Mouse (Mus musculus) limb, embryonic 14.5 days (tissue): ENCODE data around the gene Clec4g. TPM values are rescaled to one million over a fixed set of nuclear protein-coding genes. Genes with fewer than 3 reads are reported as not detected.

Experiments
- ATAC-seq: fragments of 200-750 bp; cut with Nextera tagmentation; 2 replicates; pipeline ENCODE4 v1.8.0; 2017; ENCODE audit warnings: low read depth, moderate number of reproducible peaks, moderate TSS enrichment; ENCODE audit not compliant: low FRiP score
- DNase-seq: peaks from one replicate; pipeline ENCODE4 v3.0.0-alpha.2; 2015; ENCODE audit warnings: low spot score
- H3K27ac ChIP-seq: fragments of 300-500 bp; sonication (generic); replicated peaks from 2 replicates; pipeline ENCODE4 v1.5.1; 2014; ENCODE audit warnings: low read depth, mild to moderate bottlenecking, low read length, moderate library complexity, mixed read lengths
- H3K27me3 ChIP-seq: fragments of 300-500 bp; sonication (generic); 2 replicates; pipeline ENCODE4 v1.6.1; 2014; ENCODE audit warnings: low read length, mixed read lengths; ENCODE audit not compliant: control insufficient read depth, insufficient read depth
- H3K36me3 ChIP-seq: fragments of 300-500 bp; sonication (generic); 2 replicates; pipeline ENCODE4 v1.6.1; 2014; ENCODE audit warnings: mild to moderate bottlenecking, low read length, moderate library complexity, mixed read lengths; ENCODE audit not compliant: control insufficient read depth, insufficient read depth
- H3K4me1 ChIP-seq: fragments of 300-500 bp; sonication (generic); 2 replicates; pipeline ENCODE4 v1.6.1; 2014; ENCODE audit warnings: antibody characterized with exemption, low read length, mixed read lengths; ENCODE audit not compliant: control insufficient read depth, insufficient read depth
- H3K4me2 ChIP-seq: fragments of 300-500 bp; sonication (generic); replicated peaks from 2 replicates; pipeline ENCODE4 v1.6.1; 2014; ENCODE audit warnings: low read depth, mild to moderate bottlenecking, low read length, moderate library complexity; ENCODE audit not compliant: severe bottlenecking
- H3K4me3 ChIP-seq: fragments of 300-500 bp; sonication (generic); replicated peaks from 2 replicates; pipeline ENCODE4 v1.5.1; 2014; ENCODE audit warnings: low read length
- H3K9ac ChIP-seq: fragments of 300-500 bp; sonication (generic); 2 replicates; pipeline ENCODE4 v1.6.1; 2014; ENCODE audit warnings: mild to moderate bottlenecking, low read depth, low read length, moderate library complexity; ENCODE audit not compliant: severe bottlenecking
- H3K9me3 ChIP-seq: fragments of 300-500 bp; sonication (generic); 2 replicates; pipeline ENCODE4 v1.6.1; 2016; ENCODE audit warnings: low read length; ENCODE audit not compliant: control insufficient read depth
- POLR2A ChIP-seq: fragments of 200-500 bp; IDR thresholded peaks from 2 replicates; pipeline ENCODE4 v1.8.0; 2012; ENCODE audit warnings: inconsistent platforms, mild to moderate bottlenecking, moderate library complexity, borderline replicate concordance; ENCODE audit not compliant: insufficient read depth, insufficient read length; ENCODE audit errors: extremely low read depth
- WGBS: fragments of 180-500 bp; shearing (Covaris S2); extraction: QIAGEN DNeasy Blood & Tissue Kit; methylation state at CpG from one replicate; pipeline ENCODE4 v1.1.7; 2014; 5-methylcytosine and 5-hydroxymethylcytosine counted together
- polyA plus RNA-seq, 2 experiments: library from polyadenylated mRNA; depleted of rRNA in 1 of 2; stranded (reverse) in 1 of 2; unstranded in 1 of 2; fragments of >200 nt; fragmentation: Nextera tagmentation in 1 of 2; extraction: Ambion mirVana in 1 of 2; gene quantifications; 2 replicates each; pipeline versions ENCODE4 v1.2.1 to v1.2.3; 2012 to 2014

Clec4g gene
- polyA plus RNA-seq, 2 experiments: 0.25 TPM; not detected in 1

DNA sequence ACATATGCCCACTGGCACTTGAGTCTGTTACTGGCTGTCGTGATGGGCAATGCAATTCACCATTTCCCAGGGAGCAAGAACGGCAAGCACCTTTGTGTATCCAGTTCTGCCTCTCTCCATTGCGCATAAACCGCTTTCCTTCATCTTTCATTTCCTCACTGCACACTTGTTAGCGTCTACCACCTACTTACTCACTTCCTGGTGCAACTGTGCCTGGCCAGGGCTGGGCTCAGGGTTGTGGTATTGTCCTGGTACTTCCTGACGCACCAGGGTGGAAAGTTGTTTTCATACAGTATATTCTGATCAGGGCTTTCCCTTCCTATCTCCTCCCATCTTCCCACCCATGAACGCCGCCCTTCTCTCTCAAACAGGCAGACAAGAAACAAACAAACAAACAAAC, 59.6 kb downstream of the Clec4g start:
- Histone ChIP-seq H3K4me1 (no peaks in the 10 kb centered on the region), H3K9ac (no peak overlapping the region), H3K4me2 (no peak overlapping the region), H3K27ac (no peak overlapping the region), H3K9me3 (no peaks in the 10 kb centered on the region), H3K4me3 (no peak overlapping the region), H3K27me3 (no peaks in the 10 kb centered on the region), H3K36me3 (no peaks in the 10 kb centered on the region)
- no peak for DNase-seq
- 79% methylated on average over 8 of the region's 8 CpGs for WGBS
- no peak for TF ChIP-seq POLR2A
- no peak for ATAC-seq

Other genes starting within 250 kb of the Clec4g start
- gene Tex45, start 249.8 kb downstream of the Clec4g start, polyA plus RNA-seq (2012; rRNA removed): 0.11 and 0.17 TPM in 2 replicates
- not detected in 2 replicates for gene Tex45, start 249.8 kb downstream of the Clec4g start, polyA plus RNA-seq (2014; fragmentation: Nextera tagmentation; extraction: Ambion mirVana)
- gene Zfp358, start 227.5 kb downstream of the Clec4g start, polyA plus RNA-seq (2012; rRNA removed): 76.7 and 125 TPM in 2 replicates
- gene Zfp358, start 227.5 kb downstream of the Clec4g start, polyA plus RNA-seq (2014; fragmentation: Nextera tagmentation; extraction: Ambion mirVana): 27.5 and 27.9 TPM in 2 replicates
- 148 and 202 TPM in 2 replicates for gene Mcoln1, start 220.2 kb downstream of the Clec4g start, polyA plus RNA-seq (2012; rRNA removed)
- gene Mcoln1, start 220.2 kb downstream of the Clec4g start, polyA plus RNA-seq (2014; fragmentation: Nextera tagmentation; extraction: Ambion mirVana): 36.6 and 42.3 TPM in 2 replicates
- 51.8 and 64.4 TPM in 2 replicates for gene Pnpla6, start 205.3 kb downstream of the Clec4g start, polyA plus RNA-seq (2012; rRNA removed)
- gene Pnpla6, start 205.3 kb downstream of the Clec4g start, polyA plus RNA-seq (2014; fragmentation: Nextera tagmentation; extraction: Ambion mirVana): 18.8 and 20.7 TPM in 2 replicates
- 0.41 and 0.92 TPM in 2 replicates for gene C330021F23Rik, start 152.7 kb downstream of the Clec4g start, polyA plus RNA-seq (2012; rRNA removed)
- 0.36 and 0.73 TPM in 2 replicates for gene C330021F23Rik, start 152.7 kb downstream of the Clec4g start, polyA plus RNA-seq (2014; fragmentation: Nextera tagmentation; extraction: Ambion mirVana)
- 13.3 and 13.7 TPM in 2 replicates for gene Camsap3, start 133.4 kb downstream of the Clec4g start, polyA plus RNA-seq (2012; rRNA removed)
- 6.6 and 7.3 TPM in 2 replicates for gene Camsap3, start 133.4 kb downstream of the Clec4g start, polyA plus RNA-seq (2014; fragmentation: Nextera tagmentation; extraction: Ambion mirVana)
- 69.5 and 79.7 TPM in 2 replicates for gene Xab2, start 99.3 kb downstream of the Clec4g start, polyA plus RNA-seq (2012; rRNA removed)
- gene Xab2, start 99.3 kb downstream of the Clec4g start, polyA plus RNA-seq (2014; fragmentation: Nextera tagmentation; extraction: Ambion mirVana): 46.7 and 51.1 TPM in 2 replicates
- gene Pet100, start 99.1 kb downstream of the Clec4g start, polyA plus RNA-seq (2012; rRNA removed): 24.2 and 55.4 TPM in 2 replicates
- gene Pet100, start 99.1 kb downstream of the Clec4g start, polyA plus RNA-seq (2014; fragmentation: Nextera tagmentation; extraction: Ambion mirVana): 94.5 and 98.3 TPM in 2 replicates
- not detected in 2 replicates for gene Pcp2, start 95.1 kb downstream of the Clec4g start, polyA plus RNA-seq (2012; rRNA removed)
- gene Pcp2, start 95.1 kb downstream of the Clec4g start, polyA plus RNA-seq (2014; fragmentation: Nextera tagmentation; extraction: Ambion mirVana): 0.14 TPM in 1 of 2 replicates, not detected in the other
- gene Stxbp2, start 89.7 kb downstream of the Clec4g start, polyA plus RNA-seq (2012; rRNA removed): 61.6 and 88.2 TPM in 2 replicates
- gene Stxbp2, start 89.7 kb downstream of the Clec4g start, polyA plus RNA-seq (2014; fragmentation: Nextera tagmentation; extraction: Ambion mirVana): 29.1 and 31.7 TPM in 2 replicates
- gene Retn, start 64.9 kb downstream of the Clec4g start, polyA plus RNA-seq (2012; rRNA removed): 0.08 and 0.35 TPM in 2 replicates
- not detected in 2 replicates for gene Retn, start 64.9 kb downstream of the Clec4g start, polyA plus RNA-seq (2014; fragmentation: Nextera tagmentation; extraction: Ambion mirVana)
- 0.14 and 0.34 TPM in 2 replicates for gene Mcemp1, start 54.9 kb downstream of the Clec4g start, polyA plus RNA-seq (2012; rRNA removed)
- 0.26 and 0.29 TPM in 2 replicates for gene Mcemp1, start 54.9 kb downstream of the Clec4g start, polyA plus RNA-seq (2014; fragmentation: Nextera tagmentation; extraction: Ambion mirVana)
- 7.3 and 7.9 TPM in 2 replicates for gene Fcor, start 48.3 kb downstream of the Clec4g start, polyA plus RNA-seq (2012; rRNA removed)
- 14.1 and 18.2 TPM in 2 replicates for gene Fcor, start 48.3 kb downstream of the Clec4g start, polyA plus RNA-seq (2014; fragmentation: Nextera tagmentation; extraction: Ambion mirVana)
- gene Trappc5, start 44.4 kb downstream of the Clec4g start, polyA plus RNA-seq (2012; rRNA removed): 40.5 and 41.2 TPM in 2 replicates
- gene Trappc5, start 44.4 kb downstream of the Clec4g start, polyA plus RNA-seq (2014; fragmentation: Nextera tagmentation; extraction: Ambion mirVana): 28.8 and 31.7 TPM in 2 replicates
- gene Fcer2a, start 26.5 kb downstream of the Clec4g start, polyA plus RNA-seq (2012; rRNA removed): 0.19 and 0.23 TPM in 2 replicates
- 0.25 and 0.37 TPM in 2 replicates for gene Fcer2a, start 26.5 kb downstream of the Clec4g start, polyA plus RNA-seq (2014; fragmentation: Nextera tagmentation; extraction: Ambion mirVana)
- gene Cd209a, start 28.3 kb upstream of the Clec4g start, polyA plus RNA-seq (2012; rRNA removed): 0.17 and 0.19 TPM in 2 replicates
- 0.65 and 0.67 TPM in 2 replicates for gene Cd209a, start 28.3 kb upstream of the Clec4g start, polyA plus RNA-seq (2014; fragmentation: Nextera tagmentation; extraction: Ambion mirVana)
- gene Cd209e, start 133.7 kb upstream of the Clec4g start, polyA plus RNA-seq (2012; rRNA removed): not detected in 2 replicates
- not detected in 2 replicates for gene Cd209e, start 133.7 kb upstream of the Clec4g start, polyA plus RNA-seq (2014; fragmentation: Nextera tagmentation; extraction: Ambion mirVana)
- gene Cd209d, start 157.9 kb upstream of the Clec4g start, polyA plus RNA-seq (2012; rRNA removed): not detected in 2 replicates
- not detected in 2 replicates for gene Cd209d, start 157.9 kb upstream of the Clec4g start, polyA plus RNA-seq (2014; fragmentation: Nextera tagmentation; extraction: Ambion mirVana)
- gene Cd209b, start 206.2 kb upstream of the Clec4g start, polyA plus RNA-seq (2012; rRNA removed): not detected in 2 replicates
- gene Cd209b, start 206.2 kb upstream of the Clec4g start, polyA plus RNA-seq (2014; fragmentation: Nextera tagmentation; extraction: Ambion mirVana): not detected in 2 replicates
- 0.08 TPM in 1 of 2 replicates, not detected in the other for gene Cd209c, start 234.1 kb upstream of the Clec4g start, polyA plus RNA-seq (2012; rRNA removed)
- gene Cd209c, start 234.1 kb upstream of the Clec4g start, polyA plus RNA-seq (2014; fragmentation: Nextera tagmentation; extraction: Ambion mirVana): 0.50 and 0.58 TPM in 2 replicates